Mouse (Mus musculus) forebrain, embryonic 12.5 days (tissue): ENCODE results near the gene Gm29776. TPM values are rescaled to one million over a fixed set of nuclear protein-coding genes. Genes with fewer than 3 reads are reported as not detected.

Experiments
- ATAC-seq: fragments of 200-750 bp; cut with Nextera tagmentation; 2 replicates; pipeline ENCODE4 v1.8.0; 2017; ENCODE audit warnings: moderate TSS enrichment; ENCODE audit not compliant: low FRiP score
- H3K27ac ChIP-seq: fragments of 300-500 bp; sonication (generic); 2 replicates; pipeline ENCODE4 v1.5.1; 2016; ENCODE audit warnings: mild to moderate bottlenecking
- H3K27me3 ChIP-seq: fragments of 300-500 bp; sonication (generic); 2 replicates; pipeline ENCODE4 v1.6.1; 2016; ENCODE audit warnings: mild to moderate bottlenecking
- H3K36me3 ChIP-seq: fragments of 300-500 bp; sonication (generic); replicated peaks from 2 replicates; pipeline ENCODE4 v1.6.1; 2016; ENCODE audit warnings: mild to moderate bottlenecking
- H3K4me1 ChIP-seq: fragments of 300-500 bp; sonication (generic); 2 replicates; pipeline ENCODE4 v1.6.1; 2016
- H3K4me2 ChIP-seq: fragments of 300-500 bp; sonication (generic); 2 replicates; pipeline ENCODE4 v1.6.1; 2016; ENCODE audit warnings: mild to moderate bottlenecking, moderate library complexity
- H3K4me3 ChIP-seq: fragments of 300-500 bp; sonication (generic); replicated peaks from 2 replicates; pipeline ENCODE4 v1.5.1; 2016; ENCODE audit warnings: mild to moderate bottlenecking
- H3K9ac ChIP-seq: fragments of 300-500 bp; sonication (generic); 2 replicates; pipeline ENCODE4 v1.6.1; 2016; ENCODE audit warnings: mild to moderate bottlenecking
- H3K9me3 ChIP-seq: fragments of 300-500 bp; sonication (generic); 2 replicates; pipeline ENCODE4 v1.6.1; 2016
- WGBS: fragments of 180-500 bp; shearing (Covaris S2); methylation state at CpG from one replicate; pipeline ENCODE4 v1.1.7; 2016; 5-methylcytosine and 5-hydroxymethylcytosine counted together
- polyA plus RNA-seq: library from polyadenylated mRNA; unstranded; fragments of >200 nt; fragmentation: Nextera tagmentation; extraction: Ambion mirVana; gene quantifications from 2 replicates; pipeline ENCODE4 v1.2.1, GENCODE M21; 2016

Gm29776 gene
- not detected in 2 replicates for polyA plus RNA-seq

DNA sequence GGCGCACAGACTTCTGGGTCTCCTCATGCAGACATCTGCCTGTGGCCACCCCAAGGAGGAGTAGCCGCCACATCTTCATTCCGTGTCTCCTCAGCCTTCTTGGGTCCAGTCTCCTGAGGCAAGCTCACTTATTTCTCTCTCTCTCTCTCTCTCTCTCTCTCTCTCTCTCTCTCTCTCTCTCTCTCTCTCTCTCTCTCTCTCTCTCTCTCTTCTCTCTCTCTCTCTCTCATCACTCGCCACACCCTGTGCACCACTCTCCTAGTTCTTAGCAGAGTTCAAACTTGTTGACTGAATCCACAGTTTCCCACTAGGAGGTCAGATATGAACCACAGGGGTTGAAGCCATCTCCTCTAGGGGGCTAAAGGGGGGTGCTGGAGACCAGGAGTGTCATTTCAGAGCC lies at the start of gene Gm29776:
Gene Gm29776, minus strand, starts transcription at position 101 of the 400 bp plus-strand sequence.
- Histone ChIP-seq H3K36me3 (peaks cover 2% of the 10 kb centered on the region; the same call in 1 of the 2 replicates), H3K4me1 (no peaks in the 10 kb centered on the region), H3K4me2 (no peak within 1 kb of the TSS), H3K9me3 (no peaks in the 10 kb centered on the region), H3K9ac (no peak within 1 kb of the TSS), H3K27ac (no peak within 1 kb of the TSS), H3K27me3 (0 out of 2 replicates have a peak, but pooled peaks cover 4% of the 10 kb centered on the region), H3K4me3 (no peak within 1 kb of the TSS)
- 81% methylated on average over 4 of the region's 4 CpGs for WGBS
- ATAC-seq = no peak

DNA sequence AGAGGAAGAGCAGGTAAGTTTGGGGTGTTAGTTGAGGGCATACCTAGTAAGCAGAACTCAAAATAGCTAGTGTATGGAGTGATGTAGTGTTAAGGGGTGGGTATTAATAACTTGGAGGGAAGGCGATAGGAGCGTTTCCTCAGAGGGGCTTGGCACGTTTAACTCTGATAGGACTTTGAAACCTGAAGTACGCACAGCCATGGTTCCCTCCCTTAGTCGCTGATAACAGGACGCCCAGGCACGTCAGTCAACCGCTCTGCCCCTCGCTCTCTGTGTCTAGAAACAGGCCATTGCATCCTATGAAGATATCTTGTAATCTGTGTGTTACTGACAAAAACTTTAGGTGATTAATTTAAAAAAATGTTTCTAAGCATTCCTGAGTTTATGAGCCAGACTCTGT lies 47.4 kb upstream of the Gm29776 start:
- Histone ChIP-seq H3K4me2 (no peak overlapping the region), H3K27ac (no peak overlapping the region), H3K9ac (no peak overlapping the region), H3K9me3 (no peaks in the 10 kb centered on the region), H3K4me1 (no peaks in the 10 kb centered on the region), H3K4me3 (no peak overlapping the region), H3K36me3 (no peaks in the 10 kb centered on the region), H3K27me3 (no peaks in the 10 kb centered on the region)
- 94% methylated on average over 9 of the region's 9 CpGs for WGBS
- ATAC-seq = no peak

DNA sequence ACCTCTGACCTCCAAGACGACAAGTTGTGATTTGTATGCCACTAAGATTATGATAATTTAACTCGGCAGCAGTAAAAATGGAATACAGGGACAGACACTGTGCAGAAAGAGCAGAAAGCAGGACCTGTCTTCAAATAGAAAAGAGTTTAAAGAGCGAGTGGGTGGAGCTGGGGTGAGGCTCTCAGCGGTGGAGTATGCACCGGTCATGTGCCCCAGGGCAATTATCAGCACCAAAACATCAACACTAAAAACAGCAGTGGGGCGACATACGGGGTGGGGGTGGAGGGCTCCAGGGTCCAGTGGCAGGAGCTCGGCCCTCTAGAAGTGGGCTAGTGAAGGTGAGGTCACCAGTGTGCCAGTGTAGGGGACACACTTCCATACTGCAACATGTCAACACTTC lies 45.8 kb upstream of the Gm29776 start:
- no peak for ATAC-seq

DNA sequence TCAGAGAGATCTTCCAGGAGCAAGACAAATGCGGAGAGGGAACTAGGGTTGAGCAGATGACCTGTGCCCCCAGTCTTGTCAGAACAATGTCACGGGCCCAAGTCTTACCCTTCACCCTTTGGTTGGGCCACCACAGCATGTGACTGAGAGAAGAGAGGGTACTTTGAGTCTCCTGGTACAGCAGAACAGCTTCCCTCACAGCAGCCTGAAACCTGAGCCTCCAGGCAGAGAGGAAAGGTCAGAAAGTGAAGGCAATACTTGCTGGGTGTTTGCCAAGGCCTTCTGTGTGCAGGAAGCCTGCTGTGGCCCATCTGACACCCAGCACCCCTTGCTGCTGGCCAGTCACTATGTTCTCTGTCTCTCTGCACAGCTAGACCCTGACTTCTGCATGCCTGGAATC lies 43.7 kb upstream of the Gm29776 start:
- Histone ChIP-seq H3K9ac (no peak overlapping the region), H3K4me3 (no peak overlapping the region), H3K9me3 (no peaks in the 10 kb centered on the region), H3K4me1 (peaks cover 3% of the 10 kb centered on the region; the same call in 1 of the 2 replicates), H3K27ac (no peak overlapping the region), H3K36me3 (no peaks in the 10 kb centered on the region), H3K27me3 (peaks cover 4% of the 10 kb centered on the region; the same call in 1 of the 2 replicates), H3K4me2 (no peak overlapping the region)
- ATAC-seq = no peak
- 82% methylated on average over 2 of the region's 2 CpGs for WGBS

More for the DNA sequence above, 45.8 kb upstream of the Gm29776 start:
- Histone ChIP-seq H3K9ac (no peak overlapping the region), H3K27me3 (no peaks in the 10 kb centered on the region), H3K9me3 (no peaks in the 10 kb centered on the region), H3K4me2 (no peak overlapping the region), H3K4me1 (no peaks in the 10 kb centered on the region), H3K27ac (no peak overlapping the region), H3K36me3 (no peaks in the 10 kb centered on the region), H3K4me3 (no peak overlapping the region)
- WGBS = 82% methylated on average over 8 of the region's 8 CpGs

DNA sequence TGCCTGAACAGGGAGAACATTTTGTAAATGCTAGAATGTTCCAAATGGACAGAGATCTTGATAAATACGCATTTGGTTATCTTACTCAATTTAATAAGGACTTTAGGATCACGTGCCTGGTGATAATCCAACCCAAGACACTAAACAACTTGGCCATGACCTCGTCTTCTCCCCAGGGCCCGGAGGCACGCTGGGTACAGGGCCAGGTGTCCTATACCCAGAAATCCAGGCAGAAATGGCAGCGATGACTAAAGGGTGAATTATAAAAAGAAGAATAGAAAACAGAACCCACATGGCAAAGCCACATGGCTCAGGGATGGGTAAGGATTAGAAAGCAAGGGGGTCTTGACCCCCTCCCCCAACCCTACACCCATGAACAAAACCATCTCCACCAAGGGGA lies 43.1 kb upstream of the Gm29776 start:
- peaks cover 9% of the 10 kb centered on the region; the same call in 1 of the 2 replicates for H3K4me1 ChIP-seq
- no peak for ATAC-seq
- H3K36me3 ChIP-seq = no peaks in the 10 kb centered on the region
- 88% methylated on average over 6 of the region's 6 CpGs for WGBS
- H3K27me3 ChIP-seq = peaks cover 4% of the 10 kb centered on the region; the same call in 1 of the 2 replicates
- no peak overlapping the region for H3K27ac ChIP-seq
- H3K4me3 ChIP-seq = no peak overlapping the region
- no peaks in the 10 kb centered on the region for H3K9me3 ChIP-seq
- H3K4me2 ChIP-seq = no peak overlapping the region
- no peak overlapping the region for H3K9ac ChIP-seq

DNA sequence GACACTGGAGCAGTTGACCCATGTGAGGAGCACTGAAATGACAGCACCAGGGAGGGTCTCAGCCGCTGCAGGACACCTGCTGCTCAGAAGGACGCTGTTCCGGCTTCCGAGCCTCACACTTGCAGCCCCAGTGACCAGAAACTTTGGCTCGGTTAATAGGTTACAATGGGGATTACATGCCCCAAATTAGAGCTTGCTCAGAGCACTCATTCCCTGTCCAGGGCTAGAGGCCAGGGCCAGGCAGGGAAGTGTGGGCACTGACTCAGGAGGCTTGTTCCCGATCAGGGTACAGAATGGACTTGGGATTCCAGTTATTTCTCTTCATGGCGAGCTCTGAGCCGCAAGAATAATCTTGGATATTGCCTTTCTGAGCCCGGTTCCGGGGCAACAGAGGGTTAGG lies 39.0 kb upstream of the Gm29776 start:
- Histone ChIP-seq H3K4me1 (peaks cover 16% of the 10 kb centered on the region; the same call in 1 of the 2 replicates), H3K9ac (no peak overlapping the region), H3K27ac (no peak overlapping the region), H3K36me3 (no peaks in the 10 kb centered on the region), H3K27me3 (peaks cover 4% of the 10 kb centered on the region; the same call in 1 of the 2 replicates), H3K4me2 (no peak overlapping the region), H3K4me3 (no peak overlapping the region), H3K9me3 (no peaks in the 10 kb centered on the region)
- 57% methylated on average over 10 of the region's 10 CpGs for WGBS
- no peak for ATAC-seq

DNA sequence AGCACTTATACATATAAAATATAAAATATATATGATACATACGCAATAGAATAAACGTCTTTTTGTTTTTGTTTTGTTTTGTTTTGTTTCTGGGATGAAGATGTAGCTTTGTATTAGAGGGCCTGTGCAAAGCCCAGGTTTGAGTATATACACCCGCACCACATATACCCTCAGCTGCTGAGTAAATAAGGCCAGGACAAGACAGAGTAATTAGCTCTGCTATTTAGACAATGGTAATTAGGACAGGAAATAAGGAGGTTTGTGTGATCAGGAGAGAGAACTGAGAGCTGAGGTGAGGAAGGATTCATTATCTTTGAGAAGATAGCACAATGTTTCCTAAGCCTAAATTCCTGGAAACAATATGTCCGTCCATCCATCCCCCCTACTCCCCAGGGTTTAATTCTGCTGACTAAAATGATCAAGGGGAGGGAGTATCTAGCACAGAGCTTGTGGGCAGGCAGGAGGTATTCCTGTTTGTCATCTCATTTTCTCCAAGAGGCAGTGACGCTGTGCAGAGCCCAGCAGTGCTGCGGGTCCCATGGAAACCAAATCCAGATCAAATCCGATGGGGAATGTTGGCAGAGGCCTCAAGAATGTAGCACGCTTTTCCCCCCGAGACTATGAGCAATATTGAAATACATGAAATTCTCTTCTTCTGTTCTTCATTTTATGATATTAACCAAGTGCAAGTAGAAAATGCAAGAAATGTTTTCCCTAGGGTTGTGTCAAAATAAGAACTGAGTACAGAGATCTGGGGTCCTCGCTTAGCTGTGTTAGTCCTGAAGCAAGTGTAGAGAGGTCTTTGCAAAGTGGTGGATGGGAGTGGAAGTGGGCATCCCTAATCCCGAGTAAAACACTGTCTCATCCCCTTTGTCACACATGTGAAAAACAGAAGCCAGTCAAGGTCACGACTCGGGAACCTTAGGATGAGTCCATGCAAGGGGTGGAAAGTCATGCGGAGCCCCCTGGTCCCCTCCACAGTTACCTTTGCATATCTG lies 38.2 kb upstream of the Gm29776 start:
- peaks cover 4% of the 10 kb centered on the region; the same call in 1 of the 2 replicates for H3K27me3 ChIP-seq
- H3K4me1 ChIP-seq = peaks cover 16% of the 10 kb centered on the region; the same call in 1 of the 2 replicates
- ATAC-seq = 0 out of 2 replicates have a peak, but pooled peaks have one; percentile 57
- H3K9ac ChIP-seq = no peak overlapping the region
- WGBS = 52% methylated on average over 14 of the region's 14 CpGs
- H3K4me3 ChIP-seq = no peak overlapping the region
- no peak overlapping the region for H3K4me2 ChIP-seq
- no peak overlapping the region for H3K27ac ChIP-seq
- no peaks in the 10 kb centered on the region for H3K9me3 ChIP-seq
- no peaks in the 10 kb centered on the region for H3K36me3 ChIP-seq

DNA sequence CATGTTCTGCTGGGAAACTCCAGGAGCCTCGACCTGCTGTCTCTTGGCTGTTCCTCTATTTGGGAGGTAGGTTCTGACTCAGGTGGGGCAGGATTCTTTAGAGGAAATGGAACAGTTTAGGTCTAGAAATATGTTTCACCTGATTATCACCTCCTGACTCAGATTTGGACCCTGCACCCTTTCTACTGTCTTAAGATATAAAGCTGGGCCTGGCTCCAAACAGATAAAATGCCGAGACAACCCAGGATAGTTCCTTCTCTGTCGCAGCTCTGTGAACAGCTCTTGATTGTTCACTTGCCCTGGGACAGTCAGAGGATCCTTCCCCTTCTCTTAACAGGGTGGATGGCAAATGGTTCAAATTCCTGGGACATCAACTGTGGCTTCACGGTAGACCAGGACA lies 36.6 kb upstream of the Gm29776 start:
- H3K36me3 ChIP-seq = no peaks in the 10 kb centered on the region
- no peak overlapping the region for H3K27ac ChIP-seq
- no peaks in the 10 kb centered on the region for H3K9me3 ChIP-seq
- H3K4me2 ChIP-seq = no peak overlapping the region
- H3K27me3 ChIP-seq = peaks cover 4% of the 10 kb centered on the region; the same call in 1 of the 2 replicates
- no peak overlapping the region for H3K4me3 ChIP-seq
- H3K4me1 ChIP-seq = peaks cover 16% of the 10 kb centered on the region; the same call in 1 of the 2 replicates
- H3K9ac ChIP-seq = no peak overlapping the region
- no peak for ATAC-seq
- WGBS = 84% methylated on average over 4 of the region's 4 CpGs

DNA sequence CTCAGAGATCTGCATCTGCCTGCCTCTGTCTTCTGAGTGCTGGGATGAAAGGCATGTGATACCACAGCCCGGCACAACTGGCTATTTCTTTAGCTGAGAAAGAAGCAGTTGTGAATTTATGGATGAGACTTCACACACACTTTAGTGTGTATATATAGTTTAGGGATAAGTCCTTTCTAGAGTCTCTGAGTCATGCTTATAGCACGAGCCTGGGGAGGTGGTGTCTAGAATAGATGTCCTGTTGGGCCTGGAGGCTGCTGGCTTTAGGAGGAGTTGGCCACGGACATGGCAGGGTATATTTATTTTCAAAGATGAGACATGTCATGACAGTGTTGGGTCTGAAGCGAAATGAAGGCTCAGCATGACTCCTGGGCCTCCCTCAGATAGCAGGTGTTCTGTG lies 35.4 kb upstream of the Gm29776 start:
- H3K27ac ChIP-seq = no peak overlapping the region
- H3K27me3 ChIP-seq = peaks cover 4% of the 10 kb centered on the region; the same call in 1 of the 2 replicates
- no peak overlapping the region for H3K4me2 ChIP-seq
- no peaks in the 10 kb centered on the region for H3K36me3 ChIP-seq
- ATAC-seq = no peak
- no peak overlapping the region for H3K9ac ChIP-seq
- peaks cover 16% of the 10 kb centered on the region; the same call in 1 of the 2 replicates for H3K4me1 ChIP-seq
- 82% methylated on average over 4 of the region's 4 CpGs for WGBS
- no peak overlapping the region for H3K4me3 ChIP-seq
- H3K9me3 ChIP-seq = no peaks in the 10 kb centered on the region

DNA sequence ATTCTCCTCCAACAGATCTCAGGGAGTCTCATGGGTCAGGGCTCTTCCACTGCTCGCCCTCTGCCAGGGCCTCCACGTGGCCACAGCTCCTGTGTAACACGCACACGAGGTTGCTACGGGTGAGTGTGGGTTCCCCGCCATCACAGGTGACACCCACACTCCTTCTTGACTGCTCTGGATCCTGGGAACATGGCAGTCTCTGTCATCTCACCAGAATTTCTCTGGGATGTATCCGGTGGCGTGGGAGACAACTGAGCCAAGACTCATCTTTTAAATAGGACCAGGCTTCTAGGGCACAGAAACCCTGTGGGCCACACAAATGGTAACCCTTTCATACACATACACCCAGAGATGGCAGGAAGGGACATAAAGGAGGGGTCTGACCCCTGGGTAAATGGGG lies 33.6 kb upstream of the Gm29776 start:
- no peak overlapping the region for H3K27ac ChIP-seq
- peaks cover 12% of the 10 kb centered on the region; the same call in 1 of the 2 replicates for H3K4me1 ChIP-seq
- WGBS = 87% methylated on average over 8 of the region's 8 CpGs
- H3K4me3 ChIP-seq = no peak overlapping the region
- ATAC-seq = no peak
- H3K9me3 ChIP-seq = no peaks in the 10 kb centered on the region
- no peak overlapping the region for H3K4me2 ChIP-seq
- H3K27me3 ChIP-seq = no peaks in the 10 kb centered on the region
- no peak overlapping the region for H3K9ac ChIP-seq
- H3K36me3 ChIP-seq = no peaks in the 10 kb centered on the region

DNA sequence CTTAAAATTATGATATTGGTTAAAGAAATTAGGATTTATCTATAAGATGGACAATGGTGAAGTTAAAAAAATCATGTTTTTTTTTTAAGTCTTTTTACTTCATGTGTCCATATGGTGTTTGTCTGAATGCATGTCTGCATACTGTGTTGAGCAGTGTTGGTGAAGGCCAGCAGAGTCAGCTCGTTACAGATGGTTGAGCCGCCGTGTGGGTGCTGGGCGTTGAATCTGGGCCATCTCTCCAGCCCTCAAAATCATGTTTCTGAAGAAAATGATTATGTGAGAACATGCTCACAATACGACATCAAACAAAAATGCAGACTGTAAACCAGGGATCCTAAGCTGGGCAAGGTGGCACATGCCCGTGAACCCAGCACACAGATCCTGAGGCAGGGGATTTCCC lies 31.7 kb upstream of the Gm29776 start:
- Histone ChIP-seq H3K36me3 (no peaks in the 10 kb centered on the region), H3K27ac (no peak overlapping the region), H3K9ac (no peak overlapping the region), H3K9me3 (no peaks in the 10 kb centered on the region), H3K4me3 (no peak overlapping the region), H3K4me2 (no peak overlapping the region), H3K27me3 (no peaks in the 10 kb centered on the region), H3K4me1 (0 out of 2 replicates have a peak, but pooled peaks cover 3% of the 10 kb centered on the region)
- 87% methylated on average over 6 of the region's 6 CpGs for WGBS
- ATAC-seq = no peak

DNA sequence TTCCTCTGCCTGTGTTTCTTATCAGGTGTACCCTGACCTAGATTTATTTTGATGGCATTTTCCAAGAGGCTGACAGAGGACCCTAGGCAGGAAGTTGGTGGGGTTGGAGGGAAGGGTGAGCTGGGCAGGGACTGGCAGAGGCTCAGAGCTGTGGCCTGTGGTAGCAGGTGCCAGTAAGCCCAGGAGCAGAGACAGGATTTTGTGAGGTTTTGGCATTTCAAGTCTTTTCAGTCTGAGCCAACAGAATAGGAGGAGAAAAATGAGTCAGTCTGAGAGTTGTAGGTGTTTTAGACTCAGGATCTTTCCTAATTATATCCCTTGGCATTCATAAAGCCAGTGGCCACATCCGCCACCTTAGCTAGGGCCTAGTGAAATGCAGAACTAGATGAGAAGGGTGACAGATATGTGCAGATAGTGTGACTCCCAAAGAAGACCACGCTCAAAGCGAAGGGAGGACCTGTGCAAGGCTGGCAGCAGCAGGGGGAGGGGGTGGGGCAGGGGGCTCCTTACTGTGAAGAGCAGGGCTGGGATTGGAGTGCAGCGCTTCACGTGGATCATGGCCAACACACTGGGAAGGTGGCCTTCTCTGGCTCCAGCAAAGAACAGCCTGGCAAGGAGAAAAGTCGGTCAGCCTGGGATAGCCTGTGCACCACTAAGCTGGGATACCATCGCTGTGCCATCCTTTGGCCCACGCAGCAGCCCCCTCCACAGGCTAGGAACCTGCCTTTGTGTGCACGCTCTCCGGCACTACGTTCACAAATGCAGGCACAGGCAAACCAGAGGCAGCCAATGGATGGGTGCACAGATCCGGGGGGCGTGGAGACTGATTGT lies 30.4 kb upstream of the Gm29776 start:
- H3K4me1 ChIP-seq = 0 out of 2 replicates have a peak, but pooled peaks cover 3% of the 10 kb centered on the region
- WGBS = 63% methylated on average over 13 of the region's 13 CpGs
- H3K9me3 ChIP-seq = no peaks in the 10 kb centered on the region
- H3K27me3 ChIP-seq = no peaks in the 10 kb centered on the region
- H3K4me3 ChIP-seq = no peak overlapping the region
- no peaks in the 10 kb centered on the region for H3K36me3 ChIP-seq
- no peak overlapping the region for H3K4me2 ChIP-seq
- H3K9ac ChIP-seq = no peak overlapping the region
- no peak for ATAC-seq
- no peak overlapping the region for H3K27ac ChIP-seq
